Mouse (Mus musculus) R1 (cell line): ENCODE measurements at regions not wholly inside any gene's neighbourhood (a gene's known extent, or its start where the extent isn't known, plus 50 kb on each side); places are given as distances from the start of the nearest gene placed in this dataset.

Source experiments
- DNase-seq: peaks from one replicate; pipeline ENCODE4 v3.0.0-alpha.2; 2018; ENCODE audit warnings: low read depth, low spot score

DNA sequence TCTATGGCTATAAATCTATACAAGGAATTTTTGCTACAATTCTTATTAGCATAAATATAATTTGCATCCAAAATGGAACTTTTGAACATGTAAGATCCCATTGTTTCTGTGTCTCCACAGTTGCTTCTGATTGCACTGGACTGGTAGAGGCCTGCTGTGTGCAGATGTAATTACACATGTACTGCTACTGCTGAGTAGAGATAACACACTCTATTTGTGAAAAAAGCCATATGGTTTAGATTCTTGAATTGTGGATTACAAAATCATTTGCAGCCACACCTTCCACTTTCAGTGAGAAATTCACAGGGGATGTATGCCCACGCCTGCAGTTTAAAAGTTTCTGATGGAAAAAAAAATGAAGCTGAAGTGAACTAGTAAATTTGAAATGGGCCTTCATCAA is 288.2 kb upstream of the Adamts5 start:
- DNase-seq: no peak

DNA sequence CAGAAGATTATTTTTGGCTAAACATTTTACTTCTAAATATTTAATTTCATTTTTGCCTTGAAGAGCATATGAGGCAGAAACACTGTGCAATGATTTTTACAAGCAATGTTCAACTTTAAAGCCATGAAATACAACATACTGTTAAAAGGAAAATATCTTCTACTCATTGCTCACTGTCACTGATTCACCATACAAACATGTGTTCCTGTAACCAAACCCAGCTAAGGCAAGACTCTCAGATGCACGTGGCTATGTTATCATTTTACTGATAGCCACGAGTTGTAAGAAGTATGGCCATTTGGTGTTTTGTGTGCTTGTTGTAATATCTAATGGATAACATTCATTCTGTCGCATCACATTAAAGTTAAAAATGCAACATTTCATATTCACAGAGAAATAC is 287.3 kb upstream of the Adamts5 start:
- DNase-seq: no peak

DNA sequence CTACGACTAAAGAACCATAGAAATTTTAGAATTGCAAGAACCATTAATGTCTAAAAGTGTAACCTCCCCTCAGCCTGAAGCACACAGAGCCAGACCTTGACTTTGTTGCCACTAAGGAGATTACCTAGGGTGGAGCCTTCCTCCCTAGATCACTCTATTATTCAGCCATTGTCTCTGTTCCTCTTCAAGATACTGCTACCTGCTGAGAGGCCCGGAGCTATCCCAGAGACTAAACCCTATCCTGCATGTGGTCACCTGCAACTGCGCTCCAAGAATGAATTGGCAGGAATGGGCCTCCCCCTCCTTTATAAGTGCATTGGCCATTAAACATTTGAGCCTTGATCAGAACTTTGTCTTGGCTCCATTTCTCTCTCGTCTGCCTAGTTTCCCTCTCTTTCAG is 286.0 kb upstream of the Adamts5 start:
- peak; percentile 93 for DNase-seq

DNA sequence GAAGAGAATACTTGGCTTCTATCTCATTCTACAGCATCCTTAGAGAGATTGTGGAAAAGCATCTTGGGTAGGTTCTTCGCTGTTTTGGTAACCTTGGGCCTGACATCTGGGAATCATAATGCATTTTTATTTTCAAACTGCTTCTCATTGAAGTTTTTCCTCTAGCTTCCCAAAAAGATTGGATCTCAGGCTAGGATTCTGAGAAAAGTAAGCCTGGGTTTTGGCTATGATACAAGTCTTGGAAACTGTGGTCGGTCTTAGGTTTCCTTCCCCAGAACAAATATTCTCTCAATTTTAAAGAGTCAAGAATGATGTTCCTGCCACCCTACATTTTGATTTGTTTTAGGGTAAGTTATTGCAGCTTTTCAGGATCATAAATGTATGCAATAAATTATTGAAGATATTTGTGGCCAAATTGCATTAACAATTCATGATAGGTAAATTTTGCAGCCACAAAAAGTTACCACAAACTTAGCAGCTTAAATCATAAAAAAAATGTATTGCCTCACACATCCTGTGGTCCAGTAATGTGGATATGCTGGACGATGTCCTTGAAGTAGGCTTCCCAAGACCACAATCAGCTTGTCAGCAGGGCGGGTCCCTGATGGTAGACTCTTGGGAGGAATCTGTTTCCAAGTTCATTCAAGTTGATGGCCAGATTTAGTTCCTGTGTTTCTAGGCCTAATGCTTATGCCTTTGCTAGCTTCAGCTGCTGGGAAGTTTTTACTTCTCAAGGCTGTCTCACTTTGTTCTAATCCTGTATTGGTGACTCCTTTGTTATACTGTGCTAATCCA is 257.6 kb upstream of the Adamts5 start:
- no peak for DNase-seq

DNA sequence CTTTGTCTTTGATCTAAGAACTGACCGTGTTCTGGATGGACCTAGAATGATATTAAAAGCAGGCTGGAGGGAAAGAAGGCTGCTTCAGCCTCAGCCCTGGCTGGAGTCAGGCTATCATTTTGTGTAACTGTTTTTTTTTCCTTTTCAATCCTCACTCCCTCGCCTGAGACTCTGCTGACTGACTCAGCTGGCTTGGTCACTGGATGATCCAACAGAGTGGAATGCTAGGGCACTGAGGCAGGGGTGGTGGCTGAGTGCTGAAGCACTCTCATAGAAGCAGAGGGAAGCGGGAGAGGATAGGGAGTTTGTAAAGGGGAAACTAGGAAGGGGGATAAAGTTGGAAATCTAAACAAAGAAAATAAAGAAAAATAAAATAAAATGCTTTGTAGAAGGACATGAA is 236.5 kb upstream of the Adamts5 start:
- DNase-seq: no peak

DNA sequence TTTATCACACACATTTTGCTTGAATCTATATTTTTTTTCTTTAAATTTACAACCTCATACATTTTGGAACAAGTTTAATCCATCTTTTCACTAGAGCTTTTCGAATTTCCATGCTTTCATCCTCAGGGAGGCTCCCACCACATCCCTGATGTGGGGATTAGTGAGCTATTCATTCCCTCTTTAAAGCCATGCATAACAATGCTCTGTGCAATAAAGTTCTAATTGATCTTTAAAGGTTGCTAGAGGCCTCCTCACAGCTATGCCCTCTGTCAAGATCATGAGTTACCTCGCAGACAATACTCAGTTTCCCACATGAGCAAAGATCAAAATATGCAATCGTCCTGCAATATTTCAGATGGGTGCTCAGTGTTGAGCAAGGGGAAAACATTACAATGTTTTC is 234.5 kb upstream of the Adamts5 start:
- DNase-seq: peak; percentile 47

DNA sequence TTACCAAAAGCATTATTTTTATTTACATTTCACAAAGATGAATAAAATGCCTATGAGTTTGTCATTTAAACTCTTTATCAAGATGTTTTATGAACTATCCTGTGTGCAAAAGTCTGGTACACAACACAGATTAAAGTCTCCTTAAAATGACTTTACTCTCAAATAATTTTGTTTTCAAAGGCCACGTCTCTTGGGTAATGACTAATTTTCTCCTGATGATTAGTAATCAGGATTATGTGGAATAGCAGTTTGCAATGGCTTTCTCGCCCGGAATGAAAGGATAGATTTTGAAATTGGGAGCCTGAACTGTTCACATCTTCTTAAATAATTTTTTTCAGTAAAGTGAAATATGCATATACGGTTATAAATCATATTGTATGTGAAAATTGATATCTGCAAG is 225.8 kb upstream of the Adamts5 start:
- DNase-seq: no peak

DNA sequence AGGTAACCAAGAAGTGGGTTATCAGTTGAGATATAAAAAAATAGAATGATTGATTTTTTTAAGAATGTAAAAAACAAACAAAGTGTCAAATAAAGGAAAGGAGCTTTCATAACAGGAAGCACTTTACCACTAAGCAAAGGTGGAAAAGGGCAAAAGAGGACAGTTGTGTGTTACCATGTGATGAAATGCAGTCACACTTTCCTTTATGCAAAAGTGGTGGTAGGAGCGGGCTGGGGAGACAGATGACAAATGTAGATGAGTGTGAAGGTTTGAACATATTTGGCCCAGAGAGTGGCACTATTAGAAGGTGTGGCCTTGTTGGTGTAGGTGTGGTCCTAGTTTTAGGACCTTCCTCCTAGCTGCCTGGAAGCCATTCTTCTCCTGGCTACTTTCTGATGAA is 222.6 kb upstream of the Adamts5 start:
- DNase-seq: no peak

DNA sequence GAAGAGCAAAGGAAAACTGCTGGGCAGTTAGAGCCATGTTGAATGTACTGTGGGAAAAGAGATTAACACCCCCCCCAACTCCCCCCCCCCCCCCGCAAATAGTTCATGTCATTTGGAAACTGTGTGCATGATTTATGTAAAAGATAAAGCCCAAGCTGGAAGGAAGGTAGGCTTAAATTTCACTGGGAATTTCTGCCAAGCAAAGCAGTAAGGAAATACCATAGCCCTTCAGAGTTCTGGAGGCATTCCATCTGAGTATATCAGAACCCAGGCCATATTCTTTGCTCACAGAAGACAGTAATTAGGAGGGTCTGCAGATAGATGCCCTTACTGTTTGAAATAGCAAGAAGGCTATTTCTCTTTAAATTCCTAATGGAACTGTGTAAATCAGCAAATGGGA is 221.3 kb upstream of the Adamts5 start:
- DNase-seq: no peak

DNA sequence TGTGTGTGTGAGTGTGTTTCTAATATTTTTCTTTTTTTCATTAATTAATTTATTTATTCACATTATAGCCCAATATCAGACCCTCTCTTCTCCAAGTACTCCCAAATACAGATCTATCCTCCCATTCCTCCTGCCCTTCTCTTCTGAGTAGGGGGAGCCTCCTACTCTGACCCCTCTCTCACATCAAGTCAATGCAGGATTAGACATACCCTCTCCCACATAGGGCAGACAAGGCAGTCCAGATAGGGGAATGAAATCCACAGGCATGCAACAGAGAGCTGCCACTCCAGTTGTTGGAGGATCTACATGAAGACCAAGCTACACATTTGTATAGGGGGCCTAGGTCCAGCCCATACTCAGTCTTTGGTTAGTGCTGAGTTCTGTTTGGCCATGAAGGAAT is 216.3 kb upstream of the Adamts5 start:
- no peak for DNase-seq

DNA sequence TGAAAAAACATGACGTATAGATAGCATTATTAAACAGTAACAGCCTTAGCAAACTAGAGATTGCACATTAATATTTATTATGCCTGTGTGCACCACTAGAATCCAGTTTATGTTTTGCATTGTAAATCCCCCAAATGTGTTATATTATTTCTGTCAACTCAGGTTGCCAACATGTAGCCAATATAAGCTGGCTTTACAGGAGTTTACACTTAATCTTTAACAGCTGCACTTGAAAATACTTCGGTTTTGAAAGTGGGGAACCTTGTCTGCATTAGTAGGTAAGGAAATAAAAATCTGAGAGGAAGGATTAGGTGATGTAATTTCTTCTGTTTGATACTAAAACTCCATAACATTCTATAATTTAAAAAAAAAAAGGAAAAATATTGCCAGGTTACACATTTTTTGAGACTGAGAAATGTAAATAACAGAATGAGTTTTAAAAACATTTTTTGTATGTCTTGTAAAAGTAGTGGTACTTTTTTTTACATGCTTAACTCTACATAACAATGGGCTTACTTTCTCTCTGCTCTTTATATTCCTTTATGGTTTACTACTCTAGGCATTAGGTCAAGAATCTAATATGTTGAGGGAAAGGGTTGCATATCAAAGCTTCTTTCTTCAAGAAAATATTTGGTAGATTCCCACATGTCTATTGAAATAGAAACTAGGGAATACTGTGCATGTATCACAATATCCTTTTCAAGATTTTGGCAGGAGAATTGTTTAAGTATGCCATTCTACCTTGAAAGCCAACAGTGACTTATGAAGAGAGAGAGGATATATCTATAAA is 214.2 kb upstream of the Adamts5 start:
- no peak for DNase-seq

DNA sequence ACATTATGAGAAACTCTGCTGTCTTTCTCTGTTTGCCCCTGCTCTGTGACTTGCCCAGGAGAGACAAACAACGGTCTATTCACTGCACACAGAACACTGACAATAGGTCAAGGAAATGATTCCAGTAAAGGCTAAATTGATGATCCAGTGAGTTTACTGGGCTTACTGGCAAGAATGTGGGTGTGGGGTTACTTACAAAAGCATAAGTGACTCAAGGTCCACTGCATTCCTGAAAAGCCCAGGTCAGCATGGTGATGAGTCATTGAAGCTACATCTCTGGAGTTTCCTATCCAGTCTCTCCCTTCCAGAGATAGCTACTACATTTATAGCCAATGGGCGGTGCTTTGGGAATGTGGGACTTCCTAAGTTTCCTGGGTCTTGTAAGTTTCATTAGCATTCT is 192.8 kb upstream of the Adamts5 start:
- DNase-seq: peak; percentile 66

DNA sequence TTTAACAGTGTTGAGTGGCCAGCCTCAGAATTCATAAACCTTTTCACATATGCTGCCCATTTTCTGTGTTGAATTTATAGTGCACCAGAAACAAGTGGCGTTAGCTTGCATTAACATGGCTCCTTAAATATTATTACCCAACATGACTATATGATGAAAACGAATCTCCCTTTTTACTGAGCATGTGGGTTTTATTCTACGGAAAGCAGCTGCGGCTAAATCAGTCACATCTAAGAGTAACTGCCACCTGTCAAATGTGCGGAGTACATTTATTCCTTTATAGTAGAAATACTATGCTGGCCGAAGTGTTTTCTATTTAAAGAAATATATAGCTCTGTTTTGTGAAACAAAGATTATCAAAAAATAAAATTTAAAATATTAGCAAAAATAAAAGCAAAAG is 188.5 kb upstream of the Adamts5 start:
- DNase-seq: no peak

DNA sequence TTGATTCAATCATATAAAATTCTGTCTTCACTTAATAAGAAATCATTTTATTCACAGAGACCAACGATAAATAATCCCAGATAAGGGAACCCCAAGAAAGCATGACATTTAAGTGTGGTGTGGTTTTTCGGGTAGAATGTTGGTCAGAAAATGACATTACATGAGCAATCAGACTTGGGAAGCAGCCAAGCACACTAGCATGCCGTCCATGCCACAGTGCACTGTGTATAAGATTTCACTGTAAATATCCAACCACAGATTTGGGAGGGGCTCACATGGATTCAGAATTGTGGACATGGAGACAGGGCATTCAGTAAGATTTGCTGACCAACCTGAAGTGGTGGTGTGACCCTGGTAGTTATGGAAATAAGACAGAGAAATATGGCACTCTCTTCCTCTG is 185.8 kb upstream of the Adamts5 start:
- no peak for DNase-seq

DNA sequence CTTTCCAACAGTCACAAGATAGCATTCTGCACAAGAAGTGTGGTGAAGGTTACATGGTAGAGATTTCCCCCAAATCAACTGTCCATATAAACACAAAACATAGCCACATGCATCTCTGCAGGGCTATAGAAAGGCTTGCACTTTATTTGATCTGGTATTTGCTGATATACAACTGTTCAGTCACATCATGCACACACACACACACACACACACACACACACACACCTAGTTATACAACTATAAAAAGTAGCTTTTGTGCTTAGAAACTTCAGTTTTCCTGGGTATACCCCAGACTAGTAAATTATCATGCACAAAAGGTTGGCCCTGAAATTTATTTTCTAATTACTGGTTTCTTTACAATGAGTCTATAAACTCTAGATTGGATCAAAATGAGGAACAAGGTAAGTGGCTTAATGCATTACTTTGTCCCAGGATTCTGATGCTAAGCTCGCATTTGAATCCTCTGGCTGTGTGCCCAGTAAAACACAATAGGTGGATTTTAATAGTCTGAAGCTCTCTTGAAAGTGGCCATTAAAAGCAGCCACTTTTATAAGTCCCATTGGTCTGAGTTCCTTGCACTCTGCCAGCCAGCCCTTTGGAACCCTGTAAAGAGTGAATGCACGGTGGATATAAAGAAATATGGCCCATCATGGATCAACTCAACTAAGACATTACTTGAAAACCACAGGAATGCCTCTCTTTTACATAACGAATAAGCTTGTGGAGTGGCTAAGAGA is 166.2 kb upstream of the Adamts5 start:
- DNase-seq: peak; percentile 9

DNA sequence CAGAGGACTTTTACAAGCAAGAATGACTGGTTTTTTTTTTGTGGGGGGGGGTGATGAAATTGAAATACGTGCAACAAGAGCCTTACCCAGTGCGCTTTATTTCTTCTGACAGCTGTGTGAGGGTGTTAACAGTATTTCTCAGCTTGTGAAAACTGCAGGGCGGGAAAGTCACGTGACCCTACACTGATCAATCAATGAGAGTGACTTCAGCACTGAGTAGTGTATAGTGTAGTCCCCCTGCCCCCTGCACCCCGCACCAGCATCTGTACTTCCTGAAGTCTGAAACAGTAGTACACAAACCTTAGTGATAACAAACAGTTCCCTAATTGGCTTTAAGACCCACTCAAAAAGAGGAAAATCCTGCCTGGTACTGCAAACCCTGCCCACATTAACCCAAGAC is 158.5 kb upstream of the Adamts5 start:
- DNase-seq: no peak

DNA sequence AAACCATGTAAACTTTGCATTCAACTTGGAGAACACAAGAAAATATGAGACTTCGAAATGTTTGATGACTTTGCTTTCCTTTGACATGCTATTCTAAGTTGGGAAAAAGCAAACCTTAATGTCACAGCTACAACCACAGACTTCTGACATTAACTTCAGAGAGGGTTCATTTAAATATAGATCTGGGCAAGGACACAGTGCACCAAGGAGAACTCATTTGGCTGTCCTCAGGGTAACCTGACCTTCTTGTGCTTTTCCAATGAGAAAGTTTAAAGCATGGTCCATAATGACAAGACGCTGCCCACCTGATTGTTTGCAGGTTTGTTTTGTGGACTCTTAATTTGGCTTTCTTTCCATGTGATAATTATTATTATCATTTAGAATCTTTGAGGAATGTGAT is 143.1 kb upstream of the Adamts5 start:
- no peak for DNase-seq

DNA sequence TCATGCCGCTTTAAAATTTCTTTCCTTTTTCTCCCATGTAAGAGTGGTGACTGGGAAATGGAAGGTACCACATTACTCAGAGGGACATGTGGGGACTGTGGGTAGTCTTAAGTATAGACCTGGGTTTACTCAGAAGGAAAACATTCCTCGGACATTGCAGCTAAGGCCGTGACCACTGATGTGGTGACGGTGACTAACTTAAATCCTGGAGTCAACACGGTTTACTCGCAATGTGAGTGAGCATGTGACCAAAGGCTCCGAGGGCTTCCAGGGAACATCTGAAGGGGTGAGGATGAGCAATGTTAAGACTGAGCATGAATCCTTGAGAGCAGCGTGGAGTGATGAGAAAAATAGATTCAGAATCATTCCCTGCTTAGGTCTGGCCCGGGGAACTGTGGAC is 133.1 kb upstream of the Adamts5 start:
- no peak for DNase-seq

DNA sequence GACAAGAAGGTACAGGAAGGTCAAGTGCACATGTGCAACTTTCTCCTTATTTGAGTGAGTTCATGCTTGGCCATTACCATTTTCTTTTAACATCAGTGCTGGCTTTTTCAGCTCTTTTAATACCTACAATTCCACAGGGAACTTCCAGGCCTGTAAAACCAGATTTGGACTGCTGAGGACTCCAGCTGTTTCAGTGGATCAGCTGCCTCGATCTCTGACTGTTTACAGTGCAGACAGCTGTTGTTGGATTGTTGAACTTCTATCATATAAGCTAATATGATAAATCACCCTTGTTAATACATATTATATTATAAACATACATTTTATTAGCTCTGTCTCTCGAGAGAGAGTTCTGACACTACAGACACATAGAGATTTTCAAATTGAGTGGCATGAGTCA is 126.1 kb upstream of the Adamts5 start:
- DNase-seq: no peak

DNA sequence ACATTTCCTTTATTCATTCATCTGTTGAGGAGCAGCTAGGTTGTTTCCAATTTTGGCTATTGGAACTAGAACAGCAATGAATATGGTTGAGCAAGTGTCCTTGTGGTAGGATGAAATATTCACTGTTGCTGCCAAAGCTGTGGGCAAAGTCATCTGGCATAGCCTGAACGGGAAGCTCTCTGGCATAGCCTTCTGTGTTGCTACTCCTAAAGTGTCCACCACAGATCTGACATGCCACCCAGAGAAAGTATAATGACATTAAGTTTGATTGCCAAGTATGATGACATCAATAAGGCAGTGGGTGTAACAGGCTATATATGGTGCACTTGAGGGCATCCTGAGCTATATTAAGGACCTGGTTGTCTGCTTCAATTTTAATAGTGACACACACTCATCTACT is 113.7 kb upstream of the Adamts5 start:
- DNase-seq: no peak

DNA sequence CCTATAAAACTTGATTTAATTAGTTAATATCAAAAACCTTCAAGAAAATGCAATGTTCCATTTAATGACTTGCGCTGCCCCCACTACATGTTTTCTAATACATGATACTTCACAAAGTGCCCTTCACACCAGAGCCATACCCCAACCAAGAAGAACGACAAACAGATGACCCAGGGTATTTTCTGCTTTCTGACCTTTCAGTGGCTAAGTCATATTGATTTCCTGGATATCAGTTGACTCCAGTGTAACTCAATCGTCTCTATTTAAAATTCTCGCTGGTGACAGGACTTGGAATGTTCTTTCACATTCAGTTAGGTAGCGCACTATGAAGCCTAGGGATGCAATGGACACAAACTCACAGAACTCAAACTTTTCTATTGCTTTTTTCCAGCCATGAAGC is 109.4 kb upstream of the Adamts5 start:
- DNase-seq: no peak

DNA sequence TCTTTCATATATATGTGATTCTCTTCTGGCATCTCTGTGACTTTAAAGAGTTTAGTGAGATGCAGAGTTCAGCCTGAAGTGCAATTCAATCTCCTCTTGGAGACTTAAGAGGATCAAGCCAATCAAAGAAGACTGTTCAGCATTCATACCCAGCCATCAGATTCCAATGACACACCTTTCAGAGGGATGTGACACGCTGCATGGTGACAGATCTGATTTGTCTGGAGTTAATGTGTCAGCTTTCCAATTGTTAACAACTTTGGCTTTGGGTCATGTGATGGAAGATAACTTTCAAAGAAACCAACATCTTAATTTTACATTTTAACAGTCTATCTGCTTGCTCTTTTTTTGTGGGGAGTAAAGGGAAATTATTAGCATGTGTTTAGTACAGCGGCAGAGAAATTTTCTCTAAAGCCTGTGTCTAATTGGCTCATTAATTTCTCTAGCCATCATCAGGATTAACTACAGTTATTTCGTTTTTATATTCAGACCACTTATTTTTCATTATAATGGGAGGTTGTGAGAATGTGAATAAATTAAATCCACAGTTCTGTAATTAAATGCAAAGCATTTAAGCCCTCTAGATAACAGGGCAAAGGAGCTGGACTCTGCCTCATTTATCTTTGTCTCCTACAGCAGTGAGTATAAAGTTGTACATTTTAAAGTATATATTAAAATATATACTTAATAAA is 108.2 kb upstream of the Adamts5 start:
- DNase-seq: no peak
